ENCODE assay signal across 14 mouse cellular contexts in genomic region chr9:30996590-30997562, GRCm38 (mm10). TPM values are rescaled to one million over a fixed set of nuclear protein-coding genes. Genes with fewer than 3 reads are reported as not detected.
DNase-seq lines count a peak whose midpoint lies in the region; ATAC-seq lines count a peak whose summit lies in the region.
"Had no signal": no experiment of that assay in that cellular context is flagged by ENCODE, and none has a peak within 500 bp of the region (broad histone marks: within the 10 kb centered on the region; RNA-seq: fewer than 3 reads in every experiment).

No protein-coding gene starts in this region.

- no peaks in the 10 kb centered on the region for H3K36me3 ChIP-seq in heart, embryonic 16.5 days (ENCODE audit: control insufficient read depth, insufficient read depth)
- H3K36me3 ChIP-seq in embryonic facial prominence, embryonic 15.5 days, result no peaks in the 10 kb centered on the region
- no peaks in the 10 kb centered on the region for H3K36me3 ChIP-seq in hindbrain, embryonic 11.5 days (ENCODE audit: control insufficient read depth, insufficient read depth, low read length)
- H3K36me3 ChIP-seq: G1E; lung, embryonic 15.5 days; midbrain, embryonic 12.5 days had no signal

- no peaks in the 10 kb centered on the region for H3K9me3 ChIP-seq in heart, embryonic 16.5 days (replicated peaks; ENCODE audit: control insufficient read depth, low read length)
- H3K9me3 ChIP-seq in embryonic facial prominence, embryonic 15.5 days (replicated peaks), result no peaks in the 10 kb centered on the region
- no peaks in the 10 kb centered on the region for H3K9me3 ChIP-seq in hindbrain, embryonic 11.5 days (ENCODE audit: control insufficient read depth, low read length)
- H3K9me3 ChIP-seq: G1E; lung, embryonic 15.5 days; midbrain, embryonic 12.5 days had no signal

- 58% methylated on average over 12 of the region's 12 CpGs for WGBS in heart, embryonic 16.5 days
- 63% methylated on average over 12 of the region's 12 CpGs for WGBS in embryonic facial prominence, embryonic 15.5 days
- WGBS in hindbrain, embryonic 11.5 days, result 71% methylated on average over 12 of the region's 12 CpGs

- intact Hi-C loops in heart, postnatal 25 days (cut with DNase I), result no loop called here

- H3K9ac ChIP-seq in heart, embryonic 16.5 days (ENCODE audit: low read length), result no peak overlapping the region
- no peak overlapping the region for H3K9ac ChIP-seq in embryonic facial prominence, embryonic 15.5 days
- no peak overlapping the region for H3K9ac ChIP-seq in hindbrain, embryonic 11.5 days (ENCODE audit: low read depth, low read length)
- H3K9ac ChIP-seq: lung, embryonic 15.5 days; midbrain, embryonic 12.5 days had no signal

- peak; percentile 70 for ATAC-seq in heart, embryonic 16.5 days (replicated peaks; ENCODE audit: extremely low read depth, insufficient read depth, low FRiP score)
- ATAC-seq in embryonic facial prominence, embryonic 15.5 days (ENCODE audit: insufficient number of reproducible peaks, low FRiP score, low TSS enrichment, low read depth), result peak; percentile 54; the same call in 1 of the 2 replicates
- ATAC-seq in hindbrain, embryonic 11.5 days (ENCODE audit: low FRiP score), result no peak
- ATAC-seq in erythroblast, adult 5-6 weeks (replicated peaks; ENCODE audit: low FRiP score, poor library complexity, severe bottlenecking), result no peak

- H3K4me1 ChIP-seq in heart, embryonic 16.5 days (ENCODE audit: control insufficient read depth, insufficient read depth, low read length), result peaks cover 6% of the 10 kb centered on the region
- no peaks in the 10 kb centered on the region for H3K4me1 ChIP-seq in embryonic facial prominence, embryonic 15.5 days
- H3K4me1 ChIP-seq in hindbrain, embryonic 11.5 days (replicated peaks; ENCODE audit: control insufficient read depth, insufficient read depth, low read length), result no peaks in the 10 kb centered on the region
- H3K4me1 ChIP-seq: lung, embryonic 15.5 days; midbrain, embryonic 12.5 days had no signal

- H3K27ac ChIP-seq in heart, embryonic 16.5 days (ENCODE audit: low read length), result peak overlapping the region; percentile 2; the same call in 1 of the 2 replicates
- H3K27ac ChIP-seq in embryonic facial prominence, embryonic 15.5 days (replicated peaks), result no peak overlapping the region
- H3K27ac ChIP-seq in hindbrain, embryonic 11.5 days (ENCODE audit: low read depth, low read length), result no peak overlapping the region
- H3K27ac ChIP-seq: lung, embryonic 15.5 days; midbrain, embryonic 12.5 days had no signal

- H3K4me3 ChIP-seq in heart, embryonic 16.5 days (ENCODE audit: low read length), result no peak overlapping the region
- H3K4me3 ChIP-seq in embryonic facial prominence, embryonic 15.5 days (replicated peaks), result no peak overlapping the region
- H3K4me3 ChIP-seq in hindbrain, embryonic 11.5 days (ENCODE audit: low read depth, low read length), result no peak overlapping the region
- H3K4me3 ChIP-seq: lung, embryonic 15.5 days; midbrain, embryonic 12.5 days had no signal

- no peaks in the 10 kb centered on the region for H3K27me3 ChIP-seq in heart, embryonic 16.5 days (ENCODE audit: control insufficient read depth, insufficient read depth, low read length)
- no peaks in the 10 kb centered on the region for H3K27me3 ChIP-seq in embryonic facial prominence, embryonic 15.5 days
- no peaks in the 10 kb centered on the region for H3K27me3 ChIP-seq in hindbrain, embryonic 11.5 days (ENCODE audit: control insufficient read depth, insufficient read depth, low read length)
- H3K27me3 ChIP-seq: lung, embryonic 15.5 days; midbrain, embryonic 12.5 days had no signal

- no peak overlapping the region for H3K4me2 ChIP-seq in heart, embryonic 16.5 days (ENCODE audit: low read depth, low read length)
- H3K4me2 ChIP-seq in embryonic facial prominence, embryonic 15.5 days (replicated peaks), result no peak overlapping the region
- H3K4me2 ChIP-seq in hindbrain, embryonic 11.5 days (replicated peaks; ENCODE audit: low read depth, low read length), result no peak overlapping the region
- H3K4me2 ChIP-seq: lung, embryonic 15.5 days; midbrain, embryonic 12.5 days had no signal

- DNase-seq in heart, postnatal 25 days (ENCODE audit: low spot score), result no peak
- peak; percentile 77 for DNase-seq in kidney, adult 11 months
- DNase-seq in kidney, postnatal 36 days, result peak; percentile 17 to 54
- no peak for DNase-seq in right cerebral cortex, postnatal 10 days (ENCODE audit: low spot score in 2 of 2)
- DNase-seq in hindbrain, embryonic 11.5 days (ENCODE audit: low spot score), result no peak
- DNase-seq: B cell, adult 2 months; cerebellum, adult 11 months had no signal

RNA-seq across cellular contexts. Expression of gene Zbtb44, which starts 33.6 kb away (rescaled TPM):
- 6.3 and 6.5 TPM in 2 replicates for polyA plus RNA-seq in heart, embryonic 16.5 days (2015; fragmentation: Nextera tagmentation; extraction: Ambion mirVana)
- total RNA-seq in heart, postnatal 25 days (2021), result 10 to 100 TPM; 28.3 to 35.8 TPM
- 7.6 and 8.3 TPM in 2 replicates for polyA plus RNA-seq in embryonic facial prominence, embryonic 15.5 days (2015; fragmentation: Nextera tagmentation; extraction: Ambion mirVana)
- 5.4 and 9.2 TPM in 2 replicates for polyA plus RNA-seq in hindbrain, embryonic 11.5 days (2014; fragmentation: Nextera tagmentation; extraction: Ambion mirVana)
- 49.5 and 62.1 TPM in 2 replicates for total RNA-seq in erythroblast, adult 5-6 weeks (2015; ENCODE audit: low replicate concordance)
- 59.5 and 60.2 TPM in 2 replicates for total RNA-seq in erythroblast, adult 5-6 weeks (2017; ENCODE audit: low replicate concordance)

RNA-seq across cellular contexts. Expression of gene Adamts8, which starts 54.5 kb away (rescaled TPM):
- 10.0 and 12.7 TPM in 2 replicates for polyA plus RNA-seq in heart, embryonic 16.5 days (2015; fragmentation: Nextera tagmentation; extraction: Ambion mirVana)
- total RNA-seq in heart, postnatal 25 days (2021), result 1 to 10 TPM; 3.7 to 6.0 TPM
- polyA plus RNA-seq in embryonic facial prominence, embryonic 15.5 days (2015; fragmentation: Nextera tagmentation; extraction: Ambion mirVana), result 5.1 and 5.3 TPM in 2 replicates
- polyA plus RNA-seq in hindbrain, embryonic 11.5 days (2014; fragmentation: Nextera tagmentation; extraction: Ambion mirVana), result 1.4 and 1.5 TPM in 2 replicates
- total RNA-seq in erythroblast, adult 5-6 weeks (2015; ENCODE audit: low replicate concordance), result not detected in 2 replicates
- not detected in 2 replicates for total RNA-seq in erythroblast, adult 5-6 weeks (2017; ENCODE audit: low replicate concordance)
- total RNA-seq: G1E; hematopoietic stem cell, adult 5-6 weeks had no signal
- polyA plus RNA-seq: G1E had no signal

Comparison
In these comparisons a context has a peak if more than half of its experiments do, and no peak if none do; other contexts are left out.
1. ATAC-seq: peak in heart, embryonic 16.5 days (single experiment) and embryonic facial prominence, embryonic 15.5 days (single experiment); none in hindbrain, embryonic 11.5 days (single experiment) and erythroblast, adult 5-6 weeks (single experiment).
2. DNase-seq: peak in kidney, adult 11 months (single experiment) and kidney, postnatal 36 days (2 of 2); none in heart, postnatal 25 days (single experiment), right cerebral cortex, postnatal 10 days (0 of 2) and hindbrain, embryonic 11.5 days (single experiment).